Mouse (Mus musculus) effector memory CD4-positive, alpha-beta T cell, adult 7 months (primary cell): ENCODE data around the gene Gm15446. TPM values are rescaled to one million over a fixed set of nuclear protein-coding genes. Genes with fewer than 3 reads are reported as not detected.

Source experiments
- polyA plus RNA-seq: library from polyadenylated mRNA; unstranded; fragments of 100-300 nt; shearing (Covaris generic); gene quantifications from one replicate; pipeline ENCODE4 v1.2.1, GENCODE M21; 2017

Gene Gm15446
- 11.7 TPM for polyA plus RNA-seq

GRCm38 (mm10) chr5:109923261-109924071, at the start of gene Gm15446:
Gene Gm15446, plus strand, starts transcription at chr5:109923400.

Other genes starting within 250 kb of the Gm15446 start
- 2.8 TPM for gene 5430403G16Rik, start 232.4 kb upstream of the Gm15446 start, polyA plus RNA-seq
- 10.6 TPM for gene 4930522L14Rik, start 171.5 kb upstream of the Gm15446 start, polyA plus RNA-seq
- 12.2 TPM for gene Zfp932, start 73.1 kb downstream of the Gm15446 start, polyA plus RNA-seq
- 4.2 TPM for gene Gm17655, start 149.1 kb downstream of the Gm15446 start, polyA plus RNA-seq
- 0.29 TPM for gene Gm35315, start 171.0 kb downstream of the Gm15446 start, polyA plus RNA-seq
- 3.2 TPM for gene Plcxd1, start 176.6 kb downstream of the Gm15446 start, polyA plus RNA-seq
- 40.2 TPM for gene Gtpbp6, start 184.8 kb downstream of the Gm15446 start, polyA plus RNA-seq
- gene Zfp605, start 186.7 kb downstream of the Gm15446 start, polyA plus RNA-seq: 1.5 TPM
- gene Chfr, start 212.4 kb downstream of the Gm15446 start, polyA plus RNA-seq: 45.5 TPM